Mouse (Mus musculus): ENCODE results near the gene Pgghg.

GRCm38 (mm10) chr7:140939669-140940171 lies 1.5 kb upstream of the Pgghg start:
- TF ChIP-seq GATA1 (IDR thresholded peaks at IDR 0.05; ENCODE audit: borderline replicate concordance, low read length) (no peak), FLI1 (IDR thresholded peaks at IDR 0.05; ENCODE audit: low read length) (no peak)
